Mouse (Mus musculus) MEL (cell line): ENCODE measurements around the gene Mab21l1. TPM values are rescaled to one million over a fixed set of nuclear protein-coding genes. Genes with fewer than 3 reads are reported as not detected.

ENCODE experiments used
- DNase-seq: peaks from one replicate; pipeline ENCODE4 v3.0.0; 2011; ENCODE audit warnings: low read depth, low spot score
- H3K27ac ChIP-seq: 2 replicates; pipeline ENCODE4 v1.5.1; 2012; ENCODE audit warnings: low read depth, mild to moderate bottlenecking, control low read depth, low read length, moderate library complexity; ENCODE audit not compliant: control insufficient read depth
- H3K27me3 ChIP-seq, 2 experiments: fragments of 150-350 bp in 1 of 2; sonication (generic) in 1 of 2; 2 replicates each; pipeline ENCODE4 v1.6.1; 2012; ENCODE audit warnings: low read length in 2 of 2, mild to moderate bottlenecking in 2 of 2, improper control_type of control experiment in 1 of 2, moderate library complexity in 1 of 2; ENCODE audit not compliant: insufficient read depth in 2 of 2, control insufficient read depth in 1 of 2
- H3K36me3 ChIP-seq, 2 experiments: 2 replicates each; pipeline ENCODE4 v1.6.1; 2012 to 2014; ENCODE audit warnings: low read length in 2 of 2, improper control_type of control experiment in 1 of 2, inconsistent platforms in 1 of 2, mild to moderate bottlenecking in 1 of 2; ENCODE audit not compliant: insufficient read depth in 2 of 2, control insufficient read depth in 1 of 2
- H3K4me1 ChIP-seq, 2 experiments: fragments of 150-350 bp in 1 of 2; sonication (generic) in 1 of 2; 2 replicates each; pipeline ENCODE4 v1.6.1; 2012; ENCODE audit warnings: low read length in 2 of 2, improper control_type of control experiment in 1 of 2, mild to moderate bottlenecking in 1 of 2; ENCODE audit not compliant: insufficient read depth in 2 of 2, control insufficient read depth in 1 of 2
- H3K4me3 ChIP-seq, 2 experiments: fragments of 150-350 bp in 1 of 2; sonication (generic) in 1 of 2; 2 replicates each; pipeline ENCODE4 v1.5.1; 2012; ENCODE audit warnings: low read depth in 2 of 2, low read length in 2 of 2, mild to moderate bottlenecking in 2 of 2, moderate library complexity in 2 of 2, control low read depth in 1 of 2, improper control_type of control experiment in 1 of 2; ENCODE audit not compliant: control insufficient read depth in 1 of 2, insufficient read depth in 1 of 2
- H3K79me2 ChIP-seq: 2 replicates; pipeline ENCODE4 v1.6.1; 2012; ENCODE audit warnings: mild to moderate bottlenecking, low read length, moderate library complexity; ENCODE audit not compliant: control insufficient read depth, poor library complexity, insufficient read depth
- H3K9ac ChIP-seq: 2 replicates; pipeline ENCODE4 v1.6.1; 2012; ENCODE audit warnings: low read depth, mild to moderate bottlenecking, control low read depth, low read length, moderate library complexity; ENCODE audit not compliant: control insufficient read depth, poor library complexity, severe bottlenecking
- H3K9me3 ChIP-seq: fragments of 150-350 bp; sonication (generic); replicated peaks from 2 replicates; pipeline ENCODE4 v1.6.1; 2012; ENCODE audit warnings: mild to moderate bottlenecking, low read length, improper control_type of control experiment, moderate library complexity; ENCODE audit not compliant: insufficient read depth
- BHLHE40 ChIP-seq: IDR thresholded peaks from 2 replicates; pipeline ENCODE4 v1.6.1; 2012; ENCODE audit warnings: low read depth, mild to moderate bottlenecking, inconsistent platforms, low read length, improper control_type of control experiment, borderline replicate concordance
- CHD1 ChIP-seq: IDR thresholded peaks from 2 replicates; pipeline ENCODE4 v1.6.1; 2012; ENCODE audit warnings: low read depth, mild to moderate bottlenecking, inconsistent platforms, low read length, improper control_type of control experiment
- CHD2 ChIP-seq: IDR thresholded peaks from 2 replicates; pipeline ENCODE4 v1.6.1; 2011; ENCODE audit warnings: low read length, improper control_type of control experiment
- E2F4 ChIP-seq: IDR thresholded peaks from 2 replicates; pipeline ENCODE4 v1.6.1; 2011; ENCODE audit warnings: low read depth, low read length, improper control_type of control experiment, borderline replicate concordance
- ELF1 ChIP-seq: IDR thresholded peaks from 2 replicates; pipeline ENCODE4 v1.6.1; 2014; ENCODE audit warnings: low read depth, mild to moderate bottlenecking, inconsistent platforms, low read length, improper control_type of control experiment, moderate library complexity
- ETS1 ChIP-seq: IDR thresholded peaks from 2 replicates; pipeline ENCODE4 v1.6.1; 2012; ENCODE audit warnings: low read depth, mild to moderate bottlenecking, inconsistent platforms, low read length, improper control_type of control experiment, moderate library complexity
- GABPA ChIP-seq: IDR thresholded peaks from 2 replicates; pipeline ENCODE4 v1.6.1; 2012; ENCODE audit warnings: low read depth, mild to moderate bottlenecking, inconsistent platforms, low read length, improper control_type of control experiment, moderate library complexity
- MAFK ChIP-seq: IDR thresholded peaks from 2 replicates; pipeline ENCODE4 v1.6.1; 2011; ENCODE audit warnings: low read depth, mild to moderate bottlenecking, low read length, improper control_type of control experiment, borderline replicate concordance
- MAX ChIP-seq: IDR thresholded peaks from 2 replicates; pipeline ENCODE4 v1.6.1; 2011; ENCODE audit warnings: low read length, improper control_type of control experiment
- MXI1 ChIP-seq: IDR thresholded peaks from 2 replicates; pipeline ENCODE4 v1.6.1; 2011; ENCODE audit warnings: mild to moderate bottlenecking, low read depth, low read length, improper control_type of control experiment
- NELFE ChIP-seq: IDR thresholded peaks from 2 replicates; pipeline ENCODE4 v1.6.1; 2011; ENCODE audit warnings: low read depth, low read length, improper control_type of control experiment
- NRF1 ChIP-seq: IDR thresholded peaks from 2 replicates; pipeline ENCODE4 v1.6.1; 2014; ENCODE audit warnings: low read depth, mild to moderate bottlenecking, inconsistent platforms, low read length, improper control_type of control experiment, moderate library complexity; ENCODE audit not compliant: poor library complexity, insufficient read depth, severe bottlenecking
- POLR2AphosphoS2 ChIP-seq: IDR thresholded peaks from 2 replicates; pipeline ENCODE4 v1.6.1; 2011; ENCODE audit warnings: low read length, improper control_type of control experiment
- RAD21 ChIP-seq: IDR thresholded peaks from 2 replicates; pipeline ENCODE4 v1.6.1; 2011; ENCODE audit warnings: mild to moderate bottlenecking, low read depth, low read length, improper control_type of control experiment
- RCOR1 ChIP-seq: IDR thresholded peaks from 2 replicates; pipeline ENCODE4 v1.6.1; 2012; ENCODE audit warnings: low read depth, mild to moderate bottlenecking, inconsistent platforms, low read length, improper control_type of control experiment
- TAL1 ChIP-seq: IDR thresholded peaks from 2 replicates; pipeline ENCODE4 v1.6.1; 2012; ENCODE audit warnings: mild to moderate bottlenecking, inconsistent platforms, low read length, moderate library complexity, mixed read lengths
- TCF12 ChIP-seq: IDR thresholded peaks from 2 replicates; pipeline ENCODE4 v1.6.1; 2014; ENCODE audit warnings: low read depth, mild to moderate bottlenecking, inconsistent platforms, low read length, improper control_type of control experiment, moderate library complexity
- UBTF ChIP-seq: IDR thresholded peaks from 2 replicates; pipeline ENCODE4 v1.6.1; 2012; ENCODE audit warnings: low read depth, mild to moderate bottlenecking, inconsistent platforms, low read length, improper control_type of control experiment, moderate library complexity, borderline replicate concordance; ENCODE audit not compliant: insufficient read depth
- ZKSCAN1 ChIP-seq: IDR thresholded peaks from 2 replicates; pipeline ENCODE4 v1.6.1; 2012; ENCODE audit warnings: low read depth, mild to moderate bottlenecking, inconsistent platforms, low read length, improper control_type of control experiment, moderate library complexity
- ZMIZ1 ChIP-seq: IDR thresholded peaks from 2 replicates; pipeline ENCODE4 v1.6.1; 2012; ENCODE audit warnings: low read depth, mild to moderate bottlenecking, inconsistent platforms, low read length, improper control_type of control experiment, moderate library complexity
- ZNF384 ChIP-seq: IDR thresholded peaks from 2 replicates; pipeline ENCODE4 v1.6.1; 2012; ENCODE audit warnings: low read depth, mild to moderate bottlenecking, inconsistent platforms, low read length, improper control_type of control experiment
- polyA plus RNA-seq, 2 experiments: library from polyadenylated mRNA; stranded (reverse) in 1 of 2; unstranded in 1 of 2; fragments of >175 nt in 1 of 2; fragments of >200 nt in 1 of 2; gene quantifications; 2 replicates each; pipeline versions ENCODE4 v1.2.1 to v1.2.4; 2012; ENCODE audit warnings: low replicate concordance in 2 of 2, low read depth in 1 of 2; ENCODE audit not compliant: insufficient read length in 2 of 2, insufficient read depth in 1 of 2, missing spikeins in 1 of 2
- total RNA-seq: library from RNA; depleted of rRNA; stranded (reverse); fragments of 300-350 nt; gene quantifications from 2 replicates; pipeline ENCODE4 v1.2.3, GENCODE M21; 2012

Gene Mab21l1
- total and polyA plus RNA-seq, 3 experiments, result not detected

- Histone ChIP-seq H3K4me1 (no peaks in the 10 kb centered on the region), H3K4me3 (no peak overlapping the region), H3K9ac (no peak overlapping the region), H3K27ac (no peak overlapping the region), H3K9me3 (no peaks in the 10 kb centered on the region), H3K79me2 (no peaks in the 10 kb centered on the region), H3K36me3 (no peaks in the 10 kb centered on the region), H3K27me3 (no peaks in the 10 kb centered on the region)
- DNase-seq, result no peak
- TF ChIP-seq UBTF (no peak), NRF1 (no peak), CHD2 (no peak), GABPA (no peak), POLR2AphosphoS2 (no peak), ETS1 (no peak), ZKSCAN1 (no peak), BHLHE40 (no peak), MAFK (no peak), ELF1 (no peak), RCOR1 (no peak), MXI1 (no peak), CHD1 (no peak), E2F4 (no peak), RAD21 (no peak), TCF12 (no peak), TAL1 (no peak), NELFE (no peak), ZMIZ1 (no peak)
Measured at GRCm38 (mm10) chr3:55754981-55755608, 27.2 kb upstream of the Mab21l1 start.

GRCm38 (mm10) chr3:55755805-55756601, 26.3 kb upstream of the Mab21l1 start:
- Histone ChIP-seq H3K27me3 (no peaks in the 10 kb centered on the region; a peak in 1 of 4 replicates), H3K9me3 (no peaks in the 10 kb centered on the region), H3K27ac (no peak overlapping the region), H3K9ac (no peak overlapping the region), H3K4me1 (no peaks in the 10 kb centered on the region)
- no peak for TF ChIP-seq ZNF384
- no peak for TF ChIP-seq MAX
- no peak for TF ChIP-seq TCF12
- TF ChIP-seq, all 39 proteins: peak for 0
- DNase-seq, result no peak
- Histone ChIP-seq H3K4me3 (no peak overlapping the region), H3K36me3 (no peaks in the 10 kb centered on the region), H3K79me2 (no peaks in the 10 kb centered on the region)
